Mouse (Mus musculus) embryonic fibroblast, embryonic 13.5 days (primary cell): ENCODE measurements at regions not wholly inside any gene's neighbourhood (a gene's known extent, or its start where the extent isn't known, plus 50 kb on each side); places are given as distances from the start of the nearest gene placed in this dataset.

Source experiments
- H3K27ac ChIP-seq: 2 replicates; pipeline ENCODE4 v1.5.1; 2012; ENCODE audit warnings: low read length, control low read depth, inconsistent platforms; ENCODE audit not compliant: insufficient read depth
- H3K4me1 ChIP-seq: 2 replicates; pipeline ENCODE4 v1.6.1; 2011; ENCODE audit warnings: low read length; ENCODE audit not compliant: control insufficient read depth, insufficient read depth
- H3K4me3 ChIP-seq: 2 replicates; pipeline ENCODE4 v1.5.1; 2011; ENCODE audit warnings: mild to moderate bottlenecking, control low read depth, low read length; ENCODE audit not compliant: insufficient read depth
- CTCF ChIP-seq: IDR thresholded peaks from 2 replicates; pipeline ENCODE4 v1.5.1; 2011; ENCODE audit warnings: mild to moderate bottlenecking, control low read depth, low read length, moderate library complexity, borderline replicate concordance; ENCODE audit not compliant: insufficient read depth
- POLR2A ChIP-seq: IDR thresholded peaks from 2 replicates; pipeline ENCODE4 v1.6.1; 2011; ENCODE audit warnings: low read depth, mild to moderate bottlenecking, control low read depth, low read length, moderate library complexity

- Histone ChIP-seq H3K4me3 (no peak overlapping the region), H3K27ac (no peak overlapping the region), H3K4me1 (no peaks in the 10 kb centered on the region)
- no peak for TF ChIP-seq CTCF
Observed at GRCm38 (mm10) chr5:119337739-119338138, 332.7 kb upstream of the Tbx3 start.

GRCm38 (mm10) chr5:119338711-119339110 is 331.8 kb upstream of the Tbx3 start:
- Histone ChIP-seq H3K4me3 (no peak overlapping the region), H3K27ac (no peak overlapping the region), H3K4me1 (no peaks in the 10 kb centered on the region)
- TF ChIP-seq POLR2A (no peak), CTCF (no peak)

GRCm38 (mm10) chr5:119348303-119348702 is 322.2 kb upstream of the Tbx3 start:
- no peak overlapping the region for H3K4me3 ChIP-seq
- H3K27ac ChIP-seq, result no peak overlapping the region
- H3K4me1 ChIP-seq, result no peaks in the 10 kb centered on the region
- TF ChIP-seq POLR2A, result no peak
- TF ChIP-seq CTCF, result no peak

GRCm38 (mm10) chr5:119349395-119349794 is 321.1 kb upstream of the Tbx3 start:
- Histone ChIP-seq H3K4me1 (no peaks in the 10 kb centered on the region), H3K27ac (no peak overlapping the region), H3K4me3 (no peak overlapping the region)
- no peak for TF ChIP-seq POLR2A
- no peak for TF ChIP-seq CTCF

- Histone ChIP-seq H3K27ac (no peak overlapping the region), H3K4me3 (no peak overlapping the region), H3K4me1 (no peaks in the 10 kb centered on the region)
- TF ChIP-seq CTCF (no peak), POLR2A (no peak)
Observed at GRCm38 (mm10) chr5:119350325-119350915, 320.0 kb upstream of the Tbx3 start.

- no peak overlapping the region for H3K4me3 ChIP-seq
- H3K27ac ChIP-seq, result no peak overlapping the region
- no peak for TF ChIP-seq POLR2A
- TF ChIP-seq CTCF, result no peak
- no peaks in the 10 kb centered on the region for H3K4me1 ChIP-seq
Observed at GRCm38 (mm10) chr5:119355471-119355870, 315.0 kb upstream of the Tbx3 start.

GRCm38 (mm10) chr5:119356051-119356450 is 314.4 kb upstream of the Tbx3 start:
- TF ChIP-seq CTCF (no peak), POLR2A (no peak)
- H3K27ac ChIP-seq, result no peak overlapping the region
- no peak overlapping the region for H3K4me3 ChIP-seq
- H3K4me1 ChIP-seq, result no peaks in the 10 kb centered on the region

GRCm38 (mm10) chr5:119359709-119360108 is 310.8 kb upstream of the Tbx3 start:
- TF ChIP-seq CTCF (no peak), POLR2A (no peak)
- Histone ChIP-seq H3K4me3 (no peak overlapping the region), H3K27ac (no peak overlapping the region), H3K4me1 (no peaks in the 10 kb centered on the region)

GRCm38 (mm10) chr5:119360351-119360750 is 310.1 kb upstream of the Tbx3 start:
- Histone ChIP-seq H3K27ac (no peak overlapping the region), H3K4me1 (no peaks in the 10 kb centered on the region), H3K4me3 (no peak overlapping the region)
- TF ChIP-seq CTCF (no peak), POLR2A (no peak)

GRCm38 (mm10) chr5:119361406-119362044 is 308.9 kb upstream of the Tbx3 start:
- no peak for TF ChIP-seq POLR2A
- no peak for TF ChIP-seq CTCF

More at GRCm38 (mm10) chr5:119361406-119362044, 308.9 kb upstream of the Tbx3 start:
- Histone ChIP-seq H3K27ac (no peak overlapping the region), H3K4me3 (no peak overlapping the region), H3K4me1 (no peaks in the 10 kb centered on the region)
